Mouse (Mus musculus): ENCODE measurements at regions not wholly inside any gene's neighbourhood (a gene's known extent, or its start where the extent isn't known, plus 50 kb on each side); places are given as distances from the start of the nearest gene placed in this dataset.
A peak's percentile ranks its signal among the peaks of the same experiment; 100 is the strongest.

DNA sequence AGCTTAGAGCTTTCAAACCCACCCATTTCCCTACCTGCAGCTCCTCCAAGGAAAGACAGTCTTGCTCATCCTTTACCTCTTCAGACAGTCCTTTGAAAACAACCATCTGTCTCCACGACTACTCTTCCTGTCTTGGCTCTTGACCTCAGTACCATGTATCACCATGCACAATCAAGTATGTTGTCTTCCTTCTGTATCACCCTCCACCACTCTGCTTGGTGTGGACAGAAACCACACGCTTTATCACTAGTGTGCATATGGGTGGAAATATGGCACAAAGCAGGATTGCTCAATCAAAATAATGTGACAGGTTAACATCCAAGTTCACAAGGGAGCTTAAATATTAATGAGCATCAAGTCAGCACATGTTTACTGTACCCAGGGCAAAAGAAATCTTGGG lies 280.1 kb upstream of the Cdyl start:
- intact Hi-C loops (cut with DNase I; ENCODE audit: low total_unique reads): no loop called here
- no peak for DNase-seq

- no peak for DNase-seq
- intact Hi-C loops (cut with DNase I; ENCODE audit: low total_unique reads): no loop called here
Measured at GRCm38 (mm10) chr13:35380224-35381009, 279.2 kb upstream of the Cdyl start.

GRCm38 (mm10) chr13:35381641-35382040 lies 278.0 kb upstream of the Cdyl start:
- no peak for DNase-seq
- intact Hi-C loops (cut with DNase I; ENCODE audit: low total_unique reads): no loop called here

DNA sequence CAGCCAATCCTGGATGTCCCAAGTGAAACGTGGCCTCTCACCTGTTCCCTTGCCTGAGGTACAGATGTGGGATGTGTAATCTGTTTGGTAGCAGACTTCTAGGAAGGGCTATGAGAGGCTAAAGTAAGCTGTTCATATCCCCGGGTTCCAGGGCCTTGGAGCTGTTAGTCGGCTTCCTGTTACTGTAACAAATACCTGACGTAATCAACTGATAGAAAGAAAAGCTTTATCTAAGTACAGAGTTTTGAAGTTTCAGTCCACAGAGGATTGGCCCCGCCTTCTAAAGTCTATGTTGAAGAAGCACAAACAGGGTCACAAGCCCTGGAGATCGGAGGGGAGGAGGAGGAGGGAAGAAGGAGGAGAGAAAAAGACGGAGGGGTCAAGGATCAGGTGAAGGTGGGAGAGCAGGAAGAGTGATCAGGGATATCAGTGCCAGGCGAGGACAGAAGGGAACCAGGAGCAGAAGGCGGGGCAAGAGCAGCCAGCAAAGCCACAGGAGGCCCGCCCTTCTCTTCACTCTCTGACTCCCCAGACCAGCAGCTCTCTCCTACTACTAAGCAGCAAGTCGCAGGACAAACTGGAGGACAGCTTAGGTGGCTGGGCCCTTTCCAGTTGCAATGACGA lies 276.5 kb upstream of the Cdyl start:
- DNase-seq: no peak
- intact Hi-C loops (cut with DNase I; ENCODE audit: low total_unique reads): no loop called here

DNA sequence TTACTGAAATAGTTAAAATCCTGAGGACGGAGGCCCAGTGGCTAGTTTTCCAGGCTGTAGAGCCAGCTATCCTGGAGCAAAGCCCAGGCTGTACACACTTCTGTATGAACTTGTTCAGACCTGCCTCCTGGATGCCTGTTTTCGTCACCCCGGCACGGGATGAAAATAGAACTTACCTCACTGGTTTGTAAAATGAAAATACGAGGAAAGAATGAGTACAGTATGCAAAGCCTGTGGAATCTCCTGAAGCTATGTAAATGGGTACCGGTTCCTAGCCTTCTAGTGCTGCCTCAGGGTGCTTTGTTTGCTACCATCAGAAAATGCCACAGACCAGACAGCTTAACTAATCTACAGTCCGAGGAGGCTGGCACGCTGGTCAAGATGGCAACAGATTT lies 276.0 kb upstream of the Cdyl start:
- intact Hi-C loops (cut with DNase I; ENCODE audit: low total_unique reads): no loop called here

DNA sequence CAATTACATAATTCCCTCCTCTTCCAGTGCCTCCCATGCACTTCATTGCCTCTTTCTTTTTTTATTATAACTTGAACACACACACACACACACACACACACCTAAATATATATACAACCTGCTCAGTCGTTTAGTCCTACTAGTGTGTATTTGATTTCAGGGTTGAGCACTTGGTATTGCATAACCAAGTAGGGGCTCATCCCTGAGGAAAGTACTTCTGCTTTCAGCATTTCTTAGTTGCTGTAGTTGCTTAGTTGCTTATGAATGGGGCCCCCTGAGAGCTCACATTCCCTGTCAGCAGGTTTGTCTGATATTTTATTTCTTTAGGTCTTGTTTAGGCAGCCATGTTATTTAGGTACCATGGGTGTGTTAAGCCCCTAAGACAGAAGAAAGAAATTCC lies 271.3 kb upstream of the Cdyl start:
- intact Hi-C loops (cut with DNase I; ENCODE audit: low total_unique reads): no loop called here

More for the DNA sequence above, 276.0 kb upstream of the Cdyl start:
- peak; percentile 32 for DNase-seq

DNA sequence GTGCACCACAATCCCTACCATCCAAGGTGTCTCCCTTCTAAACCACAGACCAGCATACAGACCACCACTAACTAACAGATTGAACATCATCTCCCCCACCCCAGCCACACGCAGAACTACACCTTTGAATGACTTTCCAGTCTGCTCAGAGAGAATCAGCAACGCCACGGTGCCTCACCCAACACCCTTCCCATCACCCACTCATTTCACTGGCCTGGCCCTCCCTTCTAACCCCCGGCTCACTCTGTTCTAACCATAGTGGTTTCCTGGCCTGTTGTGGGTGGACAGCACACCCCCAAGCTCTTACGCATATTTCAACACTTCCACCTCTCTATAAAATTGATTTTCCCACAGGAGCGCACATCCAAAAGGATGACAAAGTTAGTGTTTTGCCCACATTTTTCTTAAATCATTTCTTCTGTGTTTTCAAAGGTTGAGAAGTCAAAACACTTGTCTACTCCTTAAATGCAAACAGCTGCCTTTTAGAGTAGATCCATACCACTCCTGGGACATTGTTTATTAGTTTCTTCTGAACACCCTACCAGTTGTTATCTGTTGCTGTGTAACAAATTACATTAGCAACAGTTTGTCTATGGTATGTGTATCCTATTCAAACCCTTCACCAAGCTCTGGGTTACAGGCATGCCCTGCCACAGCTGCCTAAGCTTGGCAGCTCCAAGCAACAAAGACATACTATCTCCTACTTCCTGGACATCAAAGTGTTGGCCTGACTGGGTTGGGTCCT lies 269.7 kb upstream of the Cdyl start:
- DNase-seq: no peak
- intact Hi-C loops (cut with DNase I; ENCODE audit: low total_unique reads): no loop called here

More for the DNA sequence above, 271.3 kb upstream of the Cdyl start:
- DNase-seq: no peak

- DNase-seq: no peak
- intact Hi-C loops (cut with DNase I; ENCODE audit: low total_unique reads): no loop called here
Measured at GRCm38 (mm10) chr13:35390526-35390880, 269.1 kb upstream of the Cdyl start.

GRCm38 (mm10) chr13:35392167-35392566 lies 267.5 kb upstream of the Cdyl start:
- intact Hi-C loops (cut with DNase I; ENCODE audit: low total_unique reads): no loop called here
- no peak for DNase-seq

- DNase-seq: no peak
- intact Hi-C loops (cut with DNase I; ENCODE audit: low total_unique reads): no loop called here
Measured at GRCm38 (mm10) chr13:35395192-35395591, 264.4 kb upstream of the Cdyl start.

DNA sequence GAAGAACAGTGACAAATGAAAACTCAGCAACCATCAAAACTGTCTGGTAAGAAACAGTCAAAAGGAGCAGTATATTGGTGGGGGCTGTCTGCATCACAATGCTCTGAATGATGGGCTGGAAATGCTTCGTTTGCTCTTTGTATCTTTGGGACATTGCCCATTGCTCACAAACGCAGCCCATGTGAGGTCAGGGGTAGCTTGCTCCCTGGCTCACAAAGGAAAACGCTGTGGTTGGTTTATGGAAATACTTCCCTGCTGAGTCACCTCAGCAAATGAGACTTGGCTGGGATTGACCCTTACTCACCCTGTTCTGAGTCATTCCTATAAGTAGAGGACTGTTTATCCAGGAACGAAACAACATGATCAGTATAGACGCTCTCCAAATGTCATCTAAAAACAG lies 264.0 kb upstream of the Cdyl start:
- intact Hi-C loops (cut with DNase I; ENCODE audit: low total_unique reads): no loop called here
- no peak for DNase-seq

- intact Hi-C loops (cut with DNase I; ENCODE audit: low total_unique reads): no loop called here
- DNase-seq: no peak
Measured at GRCm38 (mm10) chr13:35397166-35397565, 262.5 kb upstream of the Cdyl start.

DNA sequence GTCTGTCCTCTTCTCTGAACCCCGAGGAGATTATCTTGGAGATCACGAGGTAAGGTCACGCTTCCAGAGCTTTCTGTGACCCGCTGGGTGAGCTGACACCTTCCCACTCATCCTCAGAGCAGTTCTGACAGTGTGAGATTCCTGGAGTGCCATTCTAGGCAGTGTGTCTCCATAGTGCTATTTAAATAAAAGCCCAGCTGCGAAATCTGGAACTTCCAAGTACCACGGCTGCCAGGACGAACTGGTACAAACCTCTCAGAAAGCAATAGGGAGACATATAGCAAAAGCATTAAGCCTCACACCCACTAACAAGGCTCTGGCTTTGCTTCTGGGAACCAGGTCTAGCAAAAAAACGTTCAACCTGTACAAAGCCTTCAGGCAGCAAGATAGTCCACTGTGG lies 261.4 kb upstream of the Cdyl start:
- DNase-seq: no peak

DNA sequence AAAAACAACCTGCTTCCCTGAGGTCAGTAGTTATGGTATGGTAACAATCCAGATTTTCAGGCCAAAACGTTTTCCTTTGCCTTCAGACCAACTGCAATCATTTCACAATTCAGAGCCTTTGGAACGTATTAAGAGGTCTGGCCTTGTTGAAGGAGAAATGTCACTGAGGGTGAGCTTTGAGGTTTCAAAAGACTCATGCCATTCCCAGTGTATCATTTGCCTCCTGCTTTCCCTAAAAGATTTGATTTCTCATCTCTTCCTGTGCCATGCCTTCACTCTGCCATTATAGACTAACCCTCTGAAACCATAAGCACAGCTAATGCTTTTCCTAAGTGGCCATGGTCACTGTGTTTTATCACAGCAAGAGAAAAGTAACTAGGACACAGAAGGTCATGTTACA lies 256.8 kb upstream of the Cdyl start:
- intact Hi-C loops (cut with DNase I; ENCODE audit: low total_unique reads): no loop called here
- no peak for DNase-seq

More for the DNA sequence above, 261.4 kb upstream of the Cdyl start:
- intact Hi-C loops (cut with DNase I; ENCODE audit: low total_unique reads): no loop called here

DNA sequence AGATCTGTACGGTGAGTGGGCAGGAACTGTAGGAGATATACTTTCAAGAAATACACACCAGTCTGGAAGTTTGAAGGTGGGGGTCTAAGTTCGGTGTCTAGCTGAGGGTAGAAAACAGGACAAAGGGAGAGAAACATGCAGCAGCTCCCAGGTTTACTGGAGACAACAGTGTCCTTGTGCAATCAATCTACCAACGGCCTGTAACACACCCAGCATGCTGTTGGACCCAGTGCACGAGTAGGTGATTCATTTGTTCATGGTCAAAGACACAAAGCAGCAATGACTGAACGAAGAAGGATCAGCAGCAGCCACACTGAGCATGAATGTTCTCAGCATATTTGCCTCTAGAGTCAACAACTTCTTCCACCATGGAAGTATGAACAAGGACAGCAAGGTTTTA lies 255.2 kb upstream of the Cdyl start:
- intact Hi-C loops (cut with DNase I; ENCODE audit: low total_unique reads): no loop called here
- DNase-seq: no peak

GRCm38 (mm10) chr13:35405384-35405783 lies 254.2 kb upstream of the Cdyl start:
- DNase-seq: no peak
- intact Hi-C loops (cut with DNase I; ENCODE audit: low total_unique reads): no loop called here

DNA sequence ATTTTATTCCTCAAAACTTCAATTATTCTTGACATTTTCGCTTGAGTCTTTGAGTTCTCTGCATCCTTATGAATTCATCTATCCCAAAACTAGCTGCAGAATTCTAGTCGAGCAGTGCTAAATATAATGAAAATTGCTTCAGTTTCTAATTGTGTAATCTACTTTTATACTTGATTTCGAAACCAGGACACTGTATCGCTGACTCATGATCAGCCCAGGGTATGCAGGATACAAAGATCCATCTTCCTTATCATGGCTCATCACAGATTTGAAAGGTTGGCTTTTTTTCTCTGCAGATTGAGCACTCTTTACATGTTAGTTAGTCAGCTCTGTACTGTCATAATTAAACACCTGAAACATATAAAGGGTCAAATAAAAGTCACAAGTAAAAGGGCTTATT lies 242.1 kb upstream of the Cdyl start:
- intact Hi-C loops (cut with DNase I; ENCODE audit: low total_unique reads): no loop called here
- DNase-seq: no peak

DNA sequence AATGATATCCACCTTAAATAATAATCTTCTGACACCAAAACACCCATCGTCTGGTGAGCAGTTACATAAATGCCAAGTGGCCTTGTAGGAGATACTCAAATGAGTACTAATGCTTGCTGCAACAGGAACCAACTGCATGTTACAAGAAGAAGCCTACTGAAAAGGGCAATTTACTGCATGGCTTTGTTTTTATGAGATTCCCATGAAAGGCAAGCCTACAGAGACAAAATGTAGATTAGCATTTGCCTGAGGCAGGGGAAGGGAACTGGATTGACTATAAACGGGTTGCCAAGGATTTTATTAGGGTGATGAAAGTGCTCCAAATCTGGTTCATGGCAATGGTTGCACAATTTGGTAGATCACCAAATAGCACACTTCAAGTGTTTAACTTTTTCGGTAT lies 239.6 kb upstream of the Cdyl start:
- intact Hi-C loops (cut with DNase I; ENCODE audit: low total_unique reads): no loop called here
- no peak for DNase-seq

- no peak for DNase-seq
Measured at GRCm38 (mm10) chr13:35426061-35426460, 233.6 kb upstream of the Cdyl start.

GRCm38 (mm10) chr13:35435173-35435572 lies 224.5 kb upstream of the Cdyl start:
- intact Hi-C loops (cut with DNase I; ENCODE audit: low total_unique reads): no loop called here
- DNase-seq: no peak

More at GRCm38 (mm10) chr13:35426061-35426460, 233.6 kb upstream of the Cdyl start:
- intact Hi-C loops (cut with DNase I; ENCODE audit: low total_unique reads): no loop called here

DNA sequence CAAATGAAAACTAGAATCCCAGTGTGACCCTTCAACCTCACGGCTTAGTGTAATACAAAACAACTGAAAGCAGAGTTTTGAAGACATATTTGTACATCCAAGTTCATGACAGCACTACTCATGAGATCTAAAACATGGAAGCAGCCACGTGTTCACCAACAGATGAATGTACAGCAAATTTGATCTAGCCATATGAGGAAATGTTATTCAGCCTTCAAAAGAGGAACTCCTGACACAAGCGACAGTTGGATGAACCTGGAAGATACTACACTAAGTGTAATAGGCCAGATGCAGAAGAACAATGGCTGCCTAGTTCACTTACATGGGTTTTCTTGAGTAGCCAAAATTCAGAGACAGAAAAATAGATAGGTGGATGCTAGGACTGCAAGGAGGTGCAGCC lies 212.0 kb upstream of the Cdyl start:
- DNase-seq: no peak
- intact Hi-C loops (cut with DNase I; ENCODE audit: low total_unique reads): no loop called here
